Mouse (Mus musculus) heart, embryonic 10.5 days (tissue): ENCODE measurements around the gene L1td1. TPM values are rescaled to one million over a fixed set of nuclear protein-coding genes. Genes with fewer than 3 reads are reported as not detected.
A peak's percentile ranks its signal among the peaks of the same experiment; 100 is the strongest.
"Not testable (repeated sequence)": the region's sequence is repeated elsewhere in the genome, so short reads cannot be mapped to it uniquely, and the experiment has no call there.

ENCODE experiments used
- DNase-seq: peaks from one replicate; pipeline ENCODE4 v3.0.0-alpha.2; 2017; ENCODE audit warnings: low spot score
- H3K27ac ChIP-seq: fragments of 300-500 bp; sonication (generic); 2 replicates; pipeline ENCODE4 v1.5.1; 2016; ENCODE audit warnings: mild to moderate bottlenecking
- H3K27me3 ChIP-seq: fragments of 300-500 bp; sonication (generic); 2 replicates; pipeline ENCODE4 v1.6.1; 2016; ENCODE audit warnings: mild to moderate bottlenecking; ENCODE audit not compliant: poor library complexity, insufficient read depth, severe bottlenecking
- H3K36me3 ChIP-seq: fragments of 300-500 bp; sonication (generic); 2 replicates; pipeline ENCODE4 v1.6.1; 2016; ENCODE audit warnings: mild to moderate bottlenecking, moderate library complexity
- H3K4me1 ChIP-seq: fragments of 300-500 bp; sonication (generic); 2 replicates; pipeline ENCODE4 v1.6.1; 2016; ENCODE audit warnings: mild to moderate bottlenecking
- H3K4me3 ChIP-seq: fragments of 300-500 bp; sonication (generic); 2 replicates; pipeline ENCODE4 v1.5.1; 2016; ENCODE audit warnings: mild to moderate bottlenecking, moderate library complexity
- H3K9me3 ChIP-seq: fragments of 300-500 bp; sonication (generic); 2 replicates; pipeline ENCODE4 v1.6.1; 2016; ENCODE audit warnings: mild to moderate bottlenecking, moderate library complexity
- WGBS: fragments of 180-500 bp; shearing (Covaris S2); methylation state at CpG from one replicate; pipeline ENCODE4 v1.1.7; 2016; 5-methylcytosine and 5-hydroxymethylcytosine counted together
- polyA plus RNA-seq: library from polyadenylated mRNA; unstranded; fragments of >200 nt; fragmentation: Nextera tagmentation; extraction: Ambion mirVana; gene quantifications from 2 replicates; pipeline ENCODE4 v1.2.1, GENCODE M21; 2016

The L1td1 gene
- polyA plus RNA-seq, 1 experiment from 2014 or later: 0.30 TPM

GRCm38 (mm10) chr4:98717735-98718546 is 8.6 kb upstream of the L1td1 start:
- Histone ChIP-seq H3K4me1 (no peaks in the 10 kb centered on the region), H3K9me3 (no peaks in the 10 kb centered on the region), H3K4me3 (no peak overlapping the region), H3K27ac (no peak overlapping the region), H3K36me3 (no peaks in the 10 kb centered on the region), H3K27me3 (no peaks in the 10 kb centered on the region)
- WGBS: 86% methylated on average over 17 of the region's 17 CpGs
- no peak for DNase-seq

- WGBS: 86% methylated on average over 10 of the region's 10 CpGs
Measured at GRCm38 (mm10) chr4:98718547-98718917, 8.0 kb upstream of the L1td1 start.

GRCm38 (mm10) chr4:98722454-98722853 is 4.1 kb upstream of the L1td1 start:
- H3K4me3 ChIP-seq: no peak overlapping the region
- H3K27ac ChIP-seq: no peak overlapping the region
- H3K4me1 ChIP-seq: peaks cover 12% of the 10 kb centered on the region
- H3K9me3 ChIP-seq: no peaks in the 10 kb centered on the region
- no peaks in the 10 kb centered on the region for H3K36me3 ChIP-seq
- WGBS: 11% methylated on average over 8 of the region's 8 CpGs
- peaks cover 17% of the 10 kb centered on the region for H3K27me3 ChIP-seq
- DNase-seq: peak; percentile 82

More at GRCm38 (mm10) chr4:98718547-98718917, 8.0 kb upstream of the L1td1 start:
- Histone ChIP-seq H3K4me1 (no peaks in the 10 kb centered on the region), H3K36me3 (no peaks in the 10 kb centered on the region), H3K4me3 (no peak overlapping the region), H3K9me3 (no peaks in the 10 kb centered on the region), H3K27ac (no peak overlapping the region), H3K27me3 (no peaks in the 10 kb centered on the region)
- no peak for DNase-seq

GRCm38 (mm10) chr4:98724682-98725081 is 1.9 kb upstream of the L1td1 start:
- H3K36me3 ChIP-seq, H3K27ac ChIP-seq, DNase-seq, H3K4me3 ChIP-seq, H3K9me3 ChIP-seq: not testable (repeated sequence)
- peaks cover 23% of the 10 kb centered on the region for H3K27me3 ChIP-seq
- peaks cover 20% of the 10 kb centered on the region for H3K4me1 ChIP-seq
- 87% methylated on average over 1 of the region's 1 CpGs for WGBS

- Histone ChIP-seq H3K36me3 (no peaks in the 10 kb centered on the region), H3K4me3 (no peak overlapping the region), H3K4me1 (peaks cover 20% of the 10 kb centered on the region), H3K27ac (no peak overlapping the region), H3K27me3 (peaks cover 23% of the 10 kb centered on the region), H3K9me3 (no peaks in the 10 kb centered on the region)
- DNase-seq: no peak
- 35% methylated on average over 4 of the region's 4 CpGs for WGBS
Measured at GRCm38 (mm10) chr4:98725439-98725838, 1.1 kb upstream of the L1td1 start.

GRCm38 (mm10) chr4:98727295-98727958 is 893 bp downstream of the L1td1 start:
- WGBS: 2% methylated on average over 21 of the region's 21 CpGs
- DNase-seq: no peak
- no peak overlapping the region for H3K27ac ChIP-seq
- H3K4me1 ChIP-seq: peaks cover 20% of the 10 kb centered on the region
- peaks cover 23% of the 10 kb centered on the region for H3K27me3 ChIP-seq
- H3K36me3 ChIP-seq: no peaks in the 10 kb centered on the region
- H3K9me3 ChIP-seq: no peaks in the 10 kb centered on the region
- H3K4me3 ChIP-seq: peak overlapping the region; percentile 58

GRCm38 (mm10) chr4:98727959-98728347 is 1.4 kb downstream of the L1td1 start:
- Histone ChIP-seq H3K4me1 (peaks cover 20% of the 10 kb centered on the region), H3K27me3 (peaks cover 23% of the 10 kb centered on the region), H3K36me3 (no peaks in the 10 kb centered on the region), H3K4me3 (peak overlapping the region; percentile 58), H3K27ac (no peak overlapping the region), H3K9me3 (no peaks in the 10 kb centered on the region)
- DNase-seq: no peak
- WGBS: 1% methylated on average over 10 of the region's 10 CpGs

- Histone ChIP-seq H3K9me3 (no peaks in the 10 kb centered on the region), H3K36me3 (no peaks in the 10 kb centered on the region), H3K27ac (no peak overlapping the region), H3K4me1 (peaks cover 20% of the 10 kb centered on the region), H3K4me3 (no peak overlapping the region), H3K27me3 (peaks cover 23% of the 10 kb centered on the region)
- no peak for DNase-seq
- WGBS: 37% methylated on average over 7 of the region's 7 CpGs
Measured at GRCm38 (mm10) chr4:98728716-98729115, 2.2 kb downstream of the L1td1 start.

GRCm38 (mm10) chr4:98733660-98734059 is 7.1 kb downstream of the L1td1 start:
- Histone ChIP-seq H3K9me3 (no peaks in the 10 kb centered on the region), H3K4me3 (no peak overlapping the region), H3K27ac (no peak overlapping the region), H3K4me1 (no peaks in the 10 kb centered on the region), H3K27me3 (no peaks in the 10 kb centered on the region; the same call in 1 of the 2 replicates), H3K36me3 (no peaks in the 10 kb centered on the region)
- 94% methylated on average over 16 of the region's 16 CpGs for WGBS
- DNase-seq: no peak

- H3K27ac ChIP-seq: no peak overlapping the region
- peaks cover 8% of the 10 kb centered on the region; the same call in 1 of the 2 replicates for H3K4me1 ChIP-seq
- 43% methylated on average over 2 of the region's 2 CpGs for WGBS
- H3K4me3 ChIP-seq: no peak overlapping the region
- no peak for DNase-seq
- no peaks in the 10 kb centered on the region for H3K36me3 ChIP-seq
- no peaks in the 10 kb centered on the region for H3K9me3 ChIP-seq
- no peaks in the 10 kb centered on the region for H3K27me3 ChIP-seq
Measured at GRCm38 (mm10) chr4:98739753-98740152, 13.2 kb downstream of the L1td1 start.

- DNase-seq: no peak
- H3K36me3 ChIP-seq: no peaks in the 10 kb centered on the region
- no peak overlapping the region for H3K4me3 ChIP-seq
- peaks cover 8% of the 10 kb centered on the region; the same call in 1 of the 2 replicates for H3K4me1 ChIP-seq
- 58% methylated on average over 3 of the region's 3 CpGs for WGBS
- H3K9me3 ChIP-seq: no peaks in the 10 kb centered on the region
- peak overlapping the region; percentile 67 for H3K27ac ChIP-seq
- H3K27me3 ChIP-seq: no peaks in the 10 kb centered on the region
Measured at GRCm38 (mm10) chr4:98743209-98743905, 16.8 kb downstream of the L1td1 start.

GRCm38 (mm10) chr4:98743906-98744210 is 17.3 kb downstream of the L1td1 start:
- no peaks in the 10 kb centered on the region for H3K9me3 ChIP-seq
- H3K27ac ChIP-seq: peak overlapping the region; percentile 67
- 27% methylated on average over 7 of the region's 7 CpGs for WGBS
- no peaks in the 10 kb centered on the region for H3K36me3 ChIP-seq
- no peak overlapping the region for H3K4me3 ChIP-seq
- no peak for DNase-seq
- H3K4me1 ChIP-seq: peaks cover 8% of the 10 kb centered on the region; the same call in 1 of the 2 replicates
- no peaks in the 10 kb centered on the region for H3K27me3 ChIP-seq

- H3K9me3 ChIP-seq: no peaks in the 10 kb centered on the region
- 77% methylated on average over 4 of the region's 4 CpGs for WGBS
- no peaks in the 10 kb centered on the region for H3K27me3 ChIP-seq
- no peak for DNase-seq
- no peak overlapping the region for H3K27ac ChIP-seq
- no peaks in the 10 kb centered on the region for H3K36me3 ChIP-seq
- no peak overlapping the region for H3K4me3 ChIP-seq
- peaks cover 11% of the 10 kb centered on the region; the same call in 1 of the 2 replicates for H3K4me1 ChIP-seq
Measured at GRCm38 (mm10) chr4:98754456-98754855, 27.9 kb downstream of the L1td1 start.
